Comparison of ENCODE assay signal across 7 mouse cellular contexts in genomic region chr3:121428230-121428629, GRCm38 (mm10). TPM values are rescaled to one million over a fixed set of nuclear protein-coding genes. Genes with fewer than 3 reads are reported as not detected.
DNase-seq lines count a peak whose midpoint lies in the region; ATAC-seq and TF ChIP-seq lines count a peak whose summit lies in the region.

No protein-coding gene starts in this region.

- H3K27ac ChIP-seq in forebrain, embryonic 10.5 days, result peak overlapping the region; percentile 100
- peak overlapping the region; percentile 92 for H3K27ac ChIP-seq in hindbrain, postnatal 0 days
- H3K27ac ChIP-seq in liver, postnatal 0 days (ENCODE audit: low read depth), result peak overlapping the region; percentile 94

- peak overlapping the region; percentile 91 for H3K9ac ChIP-seq in hindbrain, postnatal 0 days (replicated peaks; ENCODE audit: low read length)
- H3K9ac ChIP-seq in liver, postnatal 0 days (replicated peaks), result peak overlapping the region; percentile 81

- peak; percentile 12 for DNase-seq in right cerebral cortex, postnatal 25 days
- DNase-seq in right cerebral cortex, postnatal 10 days (ENCODE audit: low spot score in 2 of 2), result no peak
- no peak for DNase-seq in forebrain, embryonic 10.5 days (ENCODE audit: extremely low spot score, low spot score)
- no peak for DNase-seq in hindbrain, postnatal 0 days (ENCODE audit: low spot score)
- peak; percentile 35 for DNase-seq in liver, postnatal 0 days
- DNase-seq in urinary bladder, postnatal 4 days (ENCODE audit: low spot score in 2 of 2), result no peak
- no peak for DNase-seq in adrenal gland, adult 8-10 months

- peaks cover 22% of the 10 kb centered on the region for H3K27me3 ChIP-seq in forebrain, embryonic 10.5 days (ENCODE audit: poor library complexity, severe bottlenecking)
- no peaks in the 10 kb centered on the region for H3K27me3 ChIP-seq in hindbrain, postnatal 0 days (ENCODE audit: insufficient read depth, low read length)
- H3K27me3 ChIP-seq in liver, postnatal 0 days (ENCODE audit: insufficient read depth, low read length), result no peaks in the 10 kb centered on the region

- peaks cover 65% of the 10 kb centered on the region for H3K4me1 ChIP-seq in forebrain, embryonic 10.5 days
- H3K4me1 ChIP-seq in hindbrain, postnatal 0 days (ENCODE audit: insufficient read depth, low read length), result peaks cover 12% of the 10 kb centered on the region; the same call in 1 of the 2 replicates
- peaks cover 11% of the 10 kb centered on the region for H3K4me1 ChIP-seq in liver, postnatal 0 days (ENCODE audit: insufficient read depth)

- ATAC-seq in hindbrain, postnatal 0 days, result no peak
- ATAC-seq in liver, postnatal 0 days, result no peak

- peak overlapping the region; percentile 92 for H3K4me3 ChIP-seq in forebrain, embryonic 10.5 days
- peak overlapping the region; percentile 86 for H3K4me3 ChIP-seq in hindbrain, postnatal 0 days (ENCODE audit: low read length)
- peak overlapping the region; percentile 57 for H3K4me3 ChIP-seq in liver, postnatal 0 days (ENCODE audit: low read depth, low read length)

- WGBS in forebrain, embryonic 10.5 days, result 10% methylated on average over 8 of the region's 8 CpGs
- 3% methylated on average over 8 of the region's 8 CpGs for WGBS in hindbrain, postnatal 0 days
- WGBS in liver, postnatal 0 days (ENCODE audit: insufficient replicate concordance), result 9% methylated on average over 8 of the region's 8 CpGs

- no peak for TF ChIP-seq EP300 in liver, postnatal 0 days (IDR thresholded peaks at IDR 0.05; ENCODE audit: low read depth)

- H3K4me2 ChIP-seq in hindbrain, postnatal 0 days (ENCODE audit: low read depth, low read length), result peak overlapping the region; percentile 88
- H3K4me2 ChIP-seq in liver, postnatal 0 days (ENCODE audit: low read depth, low read length), result peak overlapping the region; percentile 78

- peaks cover 29% of the 10 kb centered on the region for H3K36me3 ChIP-seq in forebrain, embryonic 10.5 days (replicated peaks)
- H3K36me3 ChIP-seq in hindbrain, postnatal 0 days (ENCODE audit: insufficient read depth, low read length), result no peaks in the 10 kb centered on the region
- no peaks in the 10 kb centered on the region for H3K36me3 ChIP-seq in liver, postnatal 0 days (replicated peaks; ENCODE audit: insufficient read depth, low read length)

- TF ChIP-seq CTCF in hindbrain, postnatal 0 days (IDR thresholded peaks at IDR 0.05; ENCODE audit: low read depth), result no peak
- no peak for TF ChIP-seq CTCF in liver, postnatal 0 days (IDR thresholded peaks at IDR 0.05; ENCODE audit: low read depth)

- H3K9me3 ChIP-seq in forebrain, embryonic 10.5 days, result no peaks in the 10 kb centered on the region
- H3K9me3 ChIP-seq in hindbrain, postnatal 0 days (ENCODE audit: low read length), result no peaks in the 10 kb centered on the region
- no peaks in the 10 kb centered on the region for H3K9me3 ChIP-seq in liver, postnatal 0 days (ENCODE audit: low read length)

RNA-seq across cellular contexts. Expression of gene Cnn3, which starts 1.9 kb away (rescaled TPM):
- polyA plus RNA-seq in forebrain, embryonic 10.5 days (2016; fragmentation: Nextera tagmentation; extraction: Ambion mirVana), result 843 and 904 TPM in 2 replicates
- 180 and 194 TPM in 2 replicates for total RNA-seq in hindbrain, postnatal 0 days (2014; rRNA removed)
- 317 and 348 TPM in 2 replicates for polyA plus RNA-seq in hindbrain, postnatal 0 days (2015; fragmentation: Nextera tagmentation; extraction: Ambion mirVana)
- polyA plus RNA-seq in liver, postnatal 0 days (2015; fragmentation: Nextera tagmentation; extraction: Ambion mirVana), result 128 and 143 TPM in 2 replicates
- total RNA-seq in adrenal gland, adult 8-10 months (2022), result 100 to 1,000 TPM; 268 to 287 (median 284) TPM

Comparison
In these comparisons a context has a peak if more than half of its experiments do, and no peak if none do; other contexts are left out.
1. DNase-seq: peak in right cerebral cortex, postnatal 25 days (single experiment) and liver, postnatal 0 days (single experiment); none in right cerebral cortex, postnatal 10 days (0 of 2), forebrain, embryonic 10.5 days (single experiment), hindbrain, postnatal 0 days (single experiment), urinary bladder, postnatal 4 days (0 of 2) and adrenal gland, adult 8-10 months (single experiment).
2. Peak in every context shown above with its lines, with median percentiles within 50 percentile points of each other: H3K27ac ChIP-seq and H3K4me3 ChIP-seq.